Mouse (Mus musculus) limb, embryonic 14.5 days (tissue): ENCODE data around the gene Lpcat1. TPM values are rescaled to one million over a fixed set of nuclear protein-coding genes. Genes with fewer than 3 reads are reported as not detected.

Source experiments
- ATAC-seq: fragments of 200-750 bp; cut with Nextera tagmentation; 2 replicates; pipeline ENCODE4 v1.8.0; 2017; ENCODE audit warnings: low read depth, moderate number of reproducible peaks, moderate TSS enrichment; ENCODE audit not compliant: low FRiP score
- DNase-seq: peaks from one replicate; pipeline ENCODE4 v3.0.0-alpha.2; 2015; ENCODE audit warnings: low spot score
- H3K27ac ChIP-seq: fragments of 300-500 bp; sonication (generic); replicated peaks from 2 replicates; pipeline ENCODE4 v1.5.1; 2014; ENCODE audit warnings: low read depth, mild to moderate bottlenecking, low read length, moderate library complexity, mixed read lengths
- H3K27me3 ChIP-seq: fragments of 300-500 bp; sonication (generic); 2 replicates; pipeline ENCODE4 v1.6.1; 2014; ENCODE audit warnings: low read length, mixed read lengths; ENCODE audit not compliant: control insufficient read depth, insufficient read depth
- H3K36me3 ChIP-seq: fragments of 300-500 bp; sonication (generic); 2 replicates; pipeline ENCODE4 v1.6.1; 2014; ENCODE audit warnings: mild to moderate bottlenecking, low read length, moderate library complexity, mixed read lengths; ENCODE audit not compliant: control insufficient read depth, insufficient read depth
- H3K4me1 ChIP-seq: fragments of 300-500 bp; sonication (generic); 2 replicates; pipeline ENCODE4 v1.6.1; 2014; ENCODE audit warnings: antibody characterized with exemption, low read length, mixed read lengths; ENCODE audit not compliant: control insufficient read depth, insufficient read depth
- H3K4me2 ChIP-seq: fragments of 300-500 bp; sonication (generic); replicated peaks from 2 replicates; pipeline ENCODE4 v1.6.1; 2014; ENCODE audit warnings: low read depth, mild to moderate bottlenecking, low read length, moderate library complexity; ENCODE audit not compliant: severe bottlenecking
- H3K4me3 ChIP-seq: fragments of 300-500 bp; sonication (generic); replicated peaks from 2 replicates; pipeline ENCODE4 v1.5.1; 2014; ENCODE audit warnings: low read length
- H3K9ac ChIP-seq: fragments of 300-500 bp; sonication (generic); 2 replicates; pipeline ENCODE4 v1.6.1; 2014; ENCODE audit warnings: mild to moderate bottlenecking, low read depth, low read length, moderate library complexity; ENCODE audit not compliant: severe bottlenecking
- H3K9me3 ChIP-seq: fragments of 300-500 bp; sonication (generic); 2 replicates; pipeline ENCODE4 v1.6.1; 2016; ENCODE audit warnings: low read length; ENCODE audit not compliant: control insufficient read depth
- POLR2A ChIP-seq: fragments of 200-500 bp; IDR thresholded peaks from 2 replicates; pipeline ENCODE4 v1.8.0; 2012; ENCODE audit warnings: inconsistent platforms, mild to moderate bottlenecking, moderate library complexity, borderline replicate concordance; ENCODE audit not compliant: insufficient read depth, insufficient read length; ENCODE audit errors: extremely low read depth
- WGBS: fragments of 180-500 bp; shearing (Covaris S2); extraction: QIAGEN DNeasy Blood & Tissue Kit; methylation state at CpG from one replicate; pipeline ENCODE4 v1.1.7; 2014; 5-methylcytosine and 5-hydroxymethylcytosine counted together
- polyA plus RNA-seq, 2 experiments: library from polyadenylated mRNA; depleted of rRNA in 1 of 2; stranded (reverse) in 1 of 2; unstranded in 1 of 2; fragments of >200 nt; fragmentation: Nextera tagmentation in 1 of 2; extraction: Ambion mirVana in 1 of 2; gene quantifications; 2 replicates each; pipeline versions ENCODE4 v1.2.1 to v1.2.3; 2012 to 2014

The Lpcat1 gene
- polyA plus RNA-seq, 2 experiments = 43.2 to 51.7 TPM

DNA sequence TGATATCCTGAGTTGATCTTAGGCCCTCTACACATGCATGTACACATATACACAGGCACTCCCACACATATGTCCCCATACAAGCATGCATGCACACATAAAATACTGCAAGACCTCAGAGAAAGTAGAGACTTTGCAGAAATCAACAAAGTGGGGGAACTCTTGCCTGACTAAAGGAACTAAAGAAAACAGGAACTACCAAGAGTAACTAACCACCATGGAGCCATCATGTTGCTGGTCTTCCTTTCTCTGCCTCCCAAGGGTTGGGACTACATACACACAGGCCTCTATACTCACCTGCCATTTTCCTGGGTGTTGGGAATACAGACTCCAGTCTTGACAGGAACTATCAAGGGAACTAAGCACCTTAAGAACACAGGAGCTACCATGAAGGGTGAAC, 5.4 kb upstream of the Lpcat1 start:
- ATAC-seq = no peak
- H3K36me3 ChIP-seq = no peaks in the 10 kb centered on the region
- H3K4me2 ChIP-seq = no peak overlapping the region
- H3K27me3 ChIP-seq = no peaks in the 10 kb centered on the region
- H3K9ac ChIP-seq = no peak overlapping the region
- no peaks in the 10 kb centered on the region; the same call in 1 of the 2 replicates for H3K4me1 ChIP-seq
- DNase-seq = no peak
- H3K9me3 ChIP-seq = no peaks in the 10 kb centered on the region
- no peak for TF ChIP-seq POLR2A
- no peak overlapping the region for H3K27ac ChIP-seq
- no peak overlapping the region for H3K4me3 ChIP-seq

DNA sequence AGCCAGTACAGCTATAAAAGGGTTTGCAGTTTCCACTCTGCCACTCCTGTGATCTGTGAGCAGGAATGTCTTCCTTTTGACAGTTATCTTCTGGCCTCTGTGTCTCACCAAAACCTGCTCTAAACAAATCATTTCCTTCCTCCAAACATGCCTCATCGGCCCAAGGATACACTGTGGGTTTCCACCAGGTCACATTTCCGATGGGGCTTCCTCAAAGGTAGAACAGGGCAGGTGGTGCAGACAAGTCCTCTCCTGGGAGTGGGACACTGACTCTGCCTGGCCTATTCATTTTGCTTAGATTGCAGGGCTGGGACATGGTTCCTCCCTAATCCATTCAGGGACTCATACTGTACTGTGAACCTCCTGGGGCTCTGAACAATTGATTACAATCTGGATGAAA, 1.8 kb upstream of the Lpcat1 start:
- TF ChIP-seq POLR2A = no peak
- Histone ChIP-seq H3K4me3 (no peak overlapping the region), H3K9ac (no peak overlapping the region), H3K9me3 (no peaks in the 10 kb centered on the region), H3K27ac (no peak overlapping the region), H3K4me2 (no peak overlapping the region), H3K36me3 (no peaks in the 10 kb centered on the region), H3K27me3 (no peaks in the 10 kb centered on the region), H3K4me1 (peaks cover 21% of the 10 kb centered on the region)
- DNase-seq (no peak), ATAC-seq (no peak)
- WGBS = 46% methylated on average over 2 of the region's 2 CpGs

DNA sequence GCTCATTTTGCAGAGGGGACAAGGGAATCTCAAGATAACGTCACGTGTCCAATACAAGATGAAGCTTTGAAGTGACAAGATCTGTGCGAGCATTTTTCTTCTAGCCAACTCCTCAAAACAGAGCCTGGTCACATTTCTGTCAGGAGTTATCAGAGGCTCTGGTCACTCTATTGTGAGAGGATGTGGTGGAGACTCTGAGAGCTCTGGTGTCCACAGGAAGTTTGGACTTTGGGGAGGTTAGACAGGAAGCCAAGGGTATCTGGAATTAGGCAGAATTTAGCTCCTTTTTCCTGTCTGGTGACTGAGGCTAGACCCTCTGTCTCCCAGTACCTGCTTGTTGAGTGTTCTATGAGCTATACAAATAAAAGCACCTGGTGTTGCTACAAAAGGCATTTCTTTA, 586 bp upstream of the Lpcat1 start:
- H3K9me3 ChIP-seq = no peaks in the 10 kb centered on the region
- 84% methylated on average over 3 of the region's 3 CpGs for whole genome bisulfite sequencing
- peaks cover 21% of the 10 kb centered on the region for H3K4me1 ChIP-seq
- ATAC-seq (no peak), DNase-seq (no peak)
- peak overlapping the region; percentile 73 for H3K4me2 ChIP-seq
- H3K27me3 ChIP-seq = no peaks in the 10 kb centered on the region
- no peaks in the 10 kb centered on the region for H3K36me3 ChIP-seq
- no peak overlapping the region for H3K27ac ChIP-seq
- H3K9ac ChIP-seq = no peak overlapping the region
- H3K4me3 ChIP-seq = no peak overlapping the region; the same call in 1 of the 2 replicates
- TF ChIP-seq POLR2A = no peak

DNA sequence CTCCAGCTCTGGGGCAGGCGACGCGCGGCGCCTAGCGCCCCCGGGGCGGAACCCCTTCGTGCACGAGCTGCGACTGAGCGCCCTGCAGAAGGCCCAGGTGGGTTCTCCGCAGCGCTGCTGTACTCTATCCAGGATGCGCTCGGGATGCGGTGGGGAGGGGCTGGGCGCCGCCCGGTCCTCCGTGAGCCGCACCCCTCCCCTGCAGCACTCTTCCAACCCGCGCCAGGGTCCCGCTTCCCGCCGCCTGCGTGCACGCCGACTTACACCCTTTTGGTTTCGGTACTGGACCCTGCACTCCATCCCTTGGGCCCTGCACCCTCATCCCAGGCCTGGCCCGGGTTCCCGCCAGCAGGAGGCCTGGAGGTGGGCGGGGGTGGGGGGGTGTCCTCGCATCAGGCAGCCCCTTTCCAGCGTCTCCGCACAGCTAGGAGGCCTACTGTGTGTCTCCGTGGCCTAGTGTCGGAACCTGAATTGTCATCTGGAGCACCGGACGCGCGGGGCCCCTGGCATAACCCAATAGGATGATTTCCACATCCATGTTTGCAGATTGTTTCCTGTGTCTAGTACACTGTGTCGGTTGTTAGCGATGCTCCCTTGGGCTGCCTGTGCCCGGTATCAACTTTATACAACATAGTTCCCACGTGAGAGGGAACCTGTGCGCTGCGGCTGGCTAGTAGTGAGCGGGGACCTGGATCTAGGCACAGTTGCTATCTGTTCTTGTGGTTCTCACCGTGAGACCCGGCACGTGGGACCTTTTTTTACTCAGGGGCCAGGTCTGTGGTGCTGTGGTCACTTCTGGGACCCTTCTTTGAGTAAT, 632 bp downstream of the Lpcat1 start:
- peak; percentile 81 for ATAC-seq
- peaks cover 21% of the 10 kb centered on the region for H3K4me1 ChIP-seq
- H3K27ac ChIP-seq = peak overlapping the region; percentile 98
- H3K27me3 ChIP-seq = no peaks in the 10 kb centered on the region
- H3K9ac ChIP-seq = peak overlapping the region; percentile 92
- WGBS = under 1% methylated on average over 37 of the region's 53 CpGs
- no peak for TF ChIP-seq POLR2A
- H3K4me2 ChIP-seq = peak overlapping the region; percentile 73
- no peaks in the 10 kb centered on the region for H3K36me3 ChIP-seq
- H3K4me3 ChIP-seq = peak overlapping the region; percentile 96
- peak; percentile 13 for DNase-seq
- H3K9me3 ChIP-seq = no peaks in the 10 kb centered on the region

DNA sequence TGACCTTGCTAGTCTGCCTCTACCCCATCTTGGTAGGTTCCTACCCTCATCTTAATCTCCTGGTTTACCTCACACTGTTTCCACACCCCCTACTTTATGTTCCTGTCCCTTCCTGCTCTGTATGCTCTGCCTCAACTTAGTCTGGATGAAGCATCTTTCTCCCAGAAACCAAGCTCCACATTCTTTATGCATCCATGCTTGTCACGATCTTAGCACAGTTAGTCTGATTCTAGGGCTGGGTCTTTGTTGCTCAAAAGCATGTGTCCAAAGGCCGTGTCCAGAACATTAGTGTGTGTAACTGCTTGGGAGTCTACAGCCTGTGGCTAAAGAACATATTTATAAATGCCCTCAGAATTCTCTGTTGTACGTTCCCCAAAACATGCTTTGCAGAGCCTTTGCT, 1.8 kb downstream of the Lpcat1 start:
- Histone ChIP-seq H3K27ac (no peak overlapping the region), H3K4me2 (peak overlapping the region; percentile 73), H3K9me3 (no peaks in the 10 kb centered on the region), H3K9ac (peak overlapping the region; percentile 92; the same call in 1 of the 2 replicates), H3K4me1 (peaks cover 21% of the 10 kb centered on the region), H3K27me3 (no peaks in the 10 kb centered on the region), H3K4me3 (peak overlapping the region; percentile 96; the same call in 1 of the 2 replicates), H3K36me3 (no peaks in the 10 kb centered on the region)
- 73% methylated on average over 3 of the region's 3 CpGs for WGBS
- DNase-seq (no peak), ATAC-seq (no peak)
- TF ChIP-seq POLR2A = no peak
